Mouse (Mus musculus) ES-E14 (cell line): ENCODE data around the gene Mydgf.

Source experiments
- MAFK ChIP-seq: IDR thresholded peaks from 2 replicates; pipeline ENCODE4 v1.6.1; 2014; ENCODE audit warnings: mild to moderate bottlenecking, low read depth, low read length, inconsistent platforms; ENCODE audit not compliant: insufficient read depth
- ZC3H11A ChIP-seq: IDR thresholded peaks from 2 replicates; pipeline ENCODE4 v1.6.1; 2012; ENCODE audit warnings: low read depth, mild to moderate bottlenecking, inconsistent platforms, low read length, borderline replicate concordance

DNA sequence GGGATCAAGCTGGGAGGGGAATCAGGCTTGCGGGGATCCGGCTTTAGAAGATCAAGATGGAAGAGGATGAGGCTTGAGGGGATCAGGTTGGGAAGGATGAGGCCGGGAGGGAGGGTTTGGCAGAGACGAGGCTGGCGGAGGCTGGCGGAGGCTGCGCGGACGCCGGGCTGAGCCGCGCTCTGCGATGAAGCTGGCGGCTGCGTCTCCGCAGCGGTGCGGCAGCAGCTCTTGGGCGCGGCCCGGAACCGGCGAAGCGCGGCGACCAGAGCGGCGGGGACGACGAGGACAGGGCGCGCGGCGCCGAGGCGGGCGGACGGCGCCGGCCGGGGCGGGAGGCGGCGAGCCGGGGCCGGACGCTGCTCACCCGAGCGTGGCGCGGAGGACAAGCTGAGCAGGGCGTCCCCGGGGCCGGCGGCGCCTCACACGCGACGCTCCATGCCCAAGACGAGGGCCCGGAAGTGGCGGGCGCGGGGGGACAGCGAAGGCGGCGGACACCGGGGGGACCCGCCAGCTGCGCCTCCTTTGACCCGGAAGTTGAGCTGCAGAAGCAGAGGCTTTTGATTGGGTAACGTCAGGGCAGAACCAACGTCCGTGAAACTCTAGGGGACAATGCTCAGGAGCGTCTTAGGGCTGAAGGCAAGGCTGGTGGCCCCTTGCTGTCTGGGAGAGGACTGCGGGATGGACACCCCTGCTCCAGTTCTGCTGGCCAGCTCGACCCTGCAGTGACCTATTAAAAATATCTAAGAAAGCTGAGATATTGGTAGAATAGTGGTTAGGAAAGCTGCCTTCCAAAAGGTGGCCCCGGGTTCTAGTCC is 34.9 kb upstream of the Mydgf start, which contains the start of gene Dpp9:
- TF ChIP-seq MAFK (no peak), ZC3H11A (no peak)
